Mouse (Mus musculus) gastrocnemius, postnatal 25 days (tissue): ENCODE data around the gene Ikzf3. TPM values are rescaled to one million over a fixed set of nuclear protein-coding genes. Genes with fewer than 3 reads are reported as not detected.

Experiments used
- DNase-seq: peaks from one replicate; pipeline ENCODE4 v3.0.0; 2022
- total RNA-seq, 2 experiments: library from RNA; stranded (reverse); gene quantifications; 1 replicate in 1 of 2; 2 replicates in 1 of 2; pipeline ENCODE4 v1.2.3; 2021

Gene Ikzf3
- total RNA-seq, 2 experiments from 2014 or later, result 0.15 TPM; not detected in 1

DNA sequence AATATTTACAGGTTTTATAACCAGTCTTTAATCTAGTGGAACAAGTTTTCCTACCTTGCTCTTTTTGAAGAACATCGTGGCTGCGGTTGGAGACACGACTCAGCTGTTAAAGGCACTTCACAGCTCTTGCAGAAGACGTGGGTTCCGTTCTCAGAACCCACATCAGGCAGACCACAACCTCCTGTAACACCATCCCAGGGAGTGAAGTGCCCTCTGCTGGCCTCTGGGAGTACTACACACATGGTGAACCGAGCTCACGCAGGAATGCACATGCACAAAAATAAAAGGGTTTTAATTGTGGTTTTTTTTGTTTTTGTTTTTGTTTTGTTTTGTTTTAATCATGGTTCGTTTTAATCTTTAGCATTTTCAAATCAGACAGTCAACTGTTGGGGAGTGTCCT lies 22.5 kb upstream of the Ikzf3 start:
- no peak for DNase-seq

DNA sequence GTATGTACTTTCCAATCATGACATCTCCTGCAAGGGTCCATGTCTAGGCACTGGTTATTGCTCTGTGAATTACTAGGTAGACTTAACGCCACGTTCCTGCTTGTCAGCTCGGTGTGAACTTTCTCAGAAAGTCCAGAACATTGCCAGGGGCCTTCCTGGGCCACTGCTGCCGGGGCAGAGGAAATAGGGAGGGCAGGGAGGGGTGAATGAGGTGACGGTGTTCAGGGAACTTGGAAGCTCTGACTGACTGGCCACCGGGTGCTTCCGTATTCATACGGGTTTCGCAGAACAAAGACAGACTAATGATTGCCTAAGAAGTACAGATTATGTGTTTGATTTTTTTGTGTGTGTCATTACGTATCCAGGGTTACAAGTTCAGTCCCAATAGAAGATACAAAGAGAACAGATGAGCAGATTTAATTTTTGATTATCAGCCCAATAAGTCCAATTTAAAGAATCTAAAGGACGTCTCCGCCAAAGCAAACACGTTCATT lies 18.1 kb upstream of the Ikzf3 start:
- DNase-seq, result no peak

DNA sequence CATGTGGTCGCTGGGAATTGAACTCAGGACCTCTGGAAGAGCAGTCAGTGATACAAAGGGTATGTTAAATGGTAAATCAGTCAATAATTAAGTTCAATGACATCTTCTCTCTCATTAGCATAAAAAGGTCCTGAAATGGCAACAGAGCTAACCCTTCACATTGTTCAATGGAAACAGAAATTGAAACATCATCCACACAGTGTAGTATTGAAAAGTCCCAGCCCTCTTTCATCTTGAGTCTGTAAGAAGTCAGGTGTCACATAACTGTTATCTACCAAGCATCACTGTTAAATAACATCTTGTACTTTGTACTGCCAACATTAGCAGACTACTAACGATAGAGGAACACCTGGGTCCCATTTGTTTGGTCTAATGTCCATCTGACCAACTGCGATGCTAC lies 17.2 kb upstream of the Ikzf3 start:
- DNase-seq, result no peak

DNA sequence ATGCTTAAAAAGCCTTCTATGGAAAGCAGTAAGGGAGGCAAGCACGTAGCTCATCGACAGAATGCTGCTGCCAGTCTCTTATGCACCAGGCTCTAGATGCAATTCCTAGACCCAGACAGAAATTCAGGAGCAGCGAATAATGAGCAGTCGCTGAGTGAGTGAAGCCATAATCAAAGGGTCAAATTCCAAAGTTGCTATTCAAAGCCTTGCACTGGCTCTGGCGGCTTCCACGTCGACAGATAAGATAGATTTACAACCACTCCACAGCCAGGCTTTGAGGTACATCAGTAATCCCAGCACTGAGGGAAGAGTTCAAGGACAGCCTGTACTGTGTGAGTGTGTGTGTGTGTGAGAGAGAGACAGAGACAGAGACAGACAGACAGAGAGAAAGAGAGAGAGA lies 15.1 kb upstream of the Ikzf3 start:
- no peak for DNase-seq

DNA sequence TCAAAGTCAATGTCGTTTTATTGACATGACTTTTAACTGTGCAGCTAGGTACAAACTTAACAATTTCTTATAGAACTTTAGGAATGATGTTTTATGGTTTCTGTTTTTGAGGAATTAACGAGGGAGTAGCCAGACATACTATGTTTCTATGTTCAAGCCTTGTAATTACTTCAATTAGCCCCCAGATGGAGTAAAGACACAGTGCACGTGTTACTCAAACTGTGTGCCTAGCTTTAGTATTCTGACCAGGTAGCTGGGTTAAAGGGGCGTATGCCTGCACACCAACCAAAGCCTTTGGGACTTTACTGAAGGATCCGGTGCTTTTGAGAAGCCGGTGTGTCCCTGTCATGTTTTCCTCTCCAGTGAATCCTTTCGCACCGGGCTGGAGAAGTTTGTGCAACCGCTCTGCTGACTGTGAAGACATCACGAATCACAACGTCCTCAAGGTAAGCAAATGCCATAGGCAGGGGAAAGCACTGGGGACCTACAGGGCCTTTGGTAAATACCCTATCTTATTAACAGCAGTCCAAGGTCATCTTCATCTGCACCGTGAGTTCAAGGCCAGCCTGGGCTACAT lies 9.4 kb upstream of the Ikzf3 start:
- no peak for DNase-seq

DNA sequence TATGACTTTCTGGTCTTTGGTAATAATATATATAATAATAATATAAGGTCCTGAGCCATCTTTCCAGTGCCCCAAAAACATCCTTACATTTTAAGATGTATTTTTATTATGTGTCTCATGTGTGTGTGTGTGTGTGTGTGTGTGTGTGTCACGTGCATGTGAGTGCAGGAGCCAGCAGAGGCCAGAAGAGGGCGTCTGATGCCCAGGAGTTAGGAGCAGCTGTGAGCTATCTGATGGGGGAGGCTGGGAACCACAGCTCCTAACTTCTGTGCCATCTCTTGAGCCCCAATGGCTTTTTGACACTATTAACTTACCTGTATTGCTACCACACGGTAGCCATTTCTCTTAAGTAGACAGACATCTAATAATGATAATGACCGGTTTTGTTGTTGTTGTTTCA lies 8.1 kb upstream of the Ikzf3 start:
- no peak for DNase-seq

DNA sequence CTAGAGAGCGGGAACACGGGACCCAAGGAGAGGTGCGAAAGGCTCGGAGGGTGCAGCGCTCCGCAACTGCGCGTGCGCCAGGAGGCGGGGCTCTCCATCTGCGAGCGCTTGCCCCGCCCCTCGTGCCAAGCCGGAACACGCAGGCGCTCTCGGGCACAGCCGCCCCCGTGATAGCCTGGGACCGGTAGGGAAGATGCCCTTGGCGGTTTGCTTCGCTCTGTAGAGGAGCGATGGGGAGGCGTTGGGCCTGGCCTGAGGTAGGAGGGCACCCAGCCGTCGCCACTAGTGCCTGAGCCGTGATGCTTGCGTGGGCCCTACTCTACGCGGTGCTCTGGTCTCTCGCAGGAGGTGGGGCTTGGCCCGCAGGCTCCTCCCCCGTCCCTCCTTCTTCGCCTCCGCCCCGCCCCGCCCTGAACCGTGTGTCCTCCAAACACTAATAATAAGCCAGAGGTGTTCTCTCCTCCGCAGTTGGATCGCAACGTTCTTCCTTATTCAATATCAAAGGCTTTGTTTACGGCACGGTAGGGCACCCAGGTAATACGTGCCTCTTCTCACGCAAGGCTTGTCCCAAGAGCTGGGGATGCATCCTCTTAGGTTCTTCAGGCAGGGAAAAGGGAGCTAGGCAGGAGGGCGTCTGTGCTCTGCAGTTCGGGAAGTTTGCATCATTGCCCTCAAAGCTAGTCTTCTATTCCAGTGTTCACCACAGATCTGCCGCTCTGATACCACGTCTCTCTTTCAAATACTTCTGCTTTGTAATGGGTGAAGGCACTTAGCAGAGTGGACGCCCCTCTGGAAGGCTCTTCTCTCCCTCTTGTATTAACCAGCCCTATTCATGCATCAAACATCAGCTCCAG lies 5.4 kb upstream of the Ikzf3 start, which contains the start of gene Zpbp2:
Zpbp2 (plus strand) TSS at position 123 of the 854 bp plus-strand sequence.
- peak; percentile 84 for DNase-seq

DNA sequence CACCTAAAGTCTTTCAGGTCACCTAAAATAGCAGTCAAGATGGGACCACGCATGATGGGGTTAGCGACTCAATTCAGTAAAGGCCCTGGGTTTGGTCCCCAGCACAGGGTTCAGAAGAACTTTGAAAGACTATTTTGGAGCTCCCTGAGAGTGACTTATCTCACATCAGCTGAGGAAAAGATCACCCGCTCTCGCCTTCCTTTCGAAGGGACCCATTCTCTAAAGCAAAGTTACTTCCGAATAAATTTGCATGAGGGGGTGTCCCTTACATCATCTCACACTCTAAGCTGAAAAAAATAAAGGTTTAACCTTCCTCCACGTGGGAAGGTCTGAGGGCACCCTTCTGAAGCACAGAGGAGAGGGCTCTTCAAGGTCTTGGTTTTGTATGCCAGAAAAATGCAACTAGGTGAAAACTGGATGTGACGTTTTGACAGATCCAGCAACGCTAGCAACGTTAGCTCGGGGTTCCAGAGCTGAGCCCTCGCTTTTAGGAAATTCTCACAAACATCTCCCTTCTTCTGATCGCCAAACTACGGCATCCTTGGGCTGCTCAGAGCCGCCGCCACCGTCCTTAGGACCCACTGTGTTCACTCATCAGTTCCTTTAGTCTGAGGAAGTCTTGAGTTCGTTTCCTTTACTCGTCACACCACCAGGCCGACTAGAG lies 4.6 kb upstream of the Ikzf3 start:
- DNase-seq, result no peak

DNA sequence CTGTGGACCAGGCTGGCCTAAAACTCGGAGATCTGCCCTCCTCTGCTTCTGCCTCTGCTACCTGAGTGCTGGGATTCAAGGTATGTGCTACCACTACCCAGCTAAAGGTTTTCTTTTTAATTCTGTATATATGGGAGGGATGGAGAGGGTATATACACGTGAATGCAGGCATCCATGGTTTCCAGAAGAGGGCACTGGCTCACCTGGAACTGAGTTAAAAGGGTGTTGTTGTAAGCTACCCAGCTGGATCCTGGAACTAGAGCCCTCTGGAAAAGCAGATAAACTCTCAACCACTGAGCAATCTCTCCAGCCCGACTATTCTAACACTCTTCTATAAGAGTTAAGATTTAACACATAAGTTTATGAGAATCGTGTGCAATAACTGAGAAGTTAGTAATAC lies 3.5 kb upstream of the Ikzf3 start:
- DNase-seq, result no peak

DNA sequence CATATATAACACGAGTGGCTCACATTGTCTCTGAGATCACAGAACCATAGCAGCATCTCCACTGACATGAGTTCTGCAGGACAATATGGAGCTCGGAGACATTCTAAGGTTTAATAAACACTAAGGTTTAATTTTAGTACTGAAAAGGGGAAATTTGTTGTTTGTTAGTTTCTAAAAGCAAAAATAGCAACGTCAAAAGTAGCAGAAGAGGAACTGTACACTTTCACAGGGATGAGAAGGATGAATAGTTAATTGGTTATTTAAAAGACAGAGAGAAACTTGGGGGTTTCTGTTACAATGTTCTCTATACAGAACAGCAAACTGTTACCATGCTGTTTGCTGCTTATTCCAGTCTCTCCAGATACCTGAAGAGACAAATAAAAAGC lies 1.5 kb upstream of the Ikzf3 start:
- no peak for DNase-seq

DNA sequence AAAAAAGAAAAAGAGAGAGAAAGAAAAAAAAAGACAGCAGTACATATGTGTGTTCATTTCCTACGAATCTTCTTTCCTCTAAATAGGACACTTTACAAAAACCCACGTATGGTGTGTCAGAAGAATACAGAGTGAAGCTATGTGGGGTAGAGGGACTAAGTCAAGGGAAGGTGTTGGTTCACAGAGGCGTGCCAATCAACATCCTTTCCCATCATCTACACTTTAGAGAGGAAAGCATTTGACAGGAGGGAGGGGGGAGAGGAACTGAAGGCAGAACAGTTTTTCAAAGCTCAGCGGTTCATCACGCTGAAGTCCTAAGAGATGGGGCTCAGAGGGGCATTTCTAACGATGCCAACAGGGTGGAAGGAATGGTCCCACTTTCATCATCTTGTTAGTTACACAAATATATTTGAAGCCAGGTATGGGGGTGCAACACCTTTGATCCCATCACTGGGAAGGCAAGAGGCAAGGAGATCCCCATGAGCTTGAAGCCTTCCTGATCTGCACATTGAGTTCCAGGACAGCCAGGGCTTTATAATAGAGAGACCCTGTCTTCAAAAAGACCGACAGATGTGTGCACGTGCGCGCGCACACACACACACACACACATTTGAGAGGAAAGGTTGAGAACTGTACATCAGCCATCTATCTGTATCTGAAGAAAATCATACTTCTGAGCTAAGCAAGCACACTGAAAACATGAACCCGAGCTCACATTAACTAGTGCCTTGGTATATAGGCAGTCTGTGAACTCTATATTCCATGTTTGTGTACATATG lies 887 bp upstream of the Ikzf3 start:
- no peak for DNase-seq

DNA sequence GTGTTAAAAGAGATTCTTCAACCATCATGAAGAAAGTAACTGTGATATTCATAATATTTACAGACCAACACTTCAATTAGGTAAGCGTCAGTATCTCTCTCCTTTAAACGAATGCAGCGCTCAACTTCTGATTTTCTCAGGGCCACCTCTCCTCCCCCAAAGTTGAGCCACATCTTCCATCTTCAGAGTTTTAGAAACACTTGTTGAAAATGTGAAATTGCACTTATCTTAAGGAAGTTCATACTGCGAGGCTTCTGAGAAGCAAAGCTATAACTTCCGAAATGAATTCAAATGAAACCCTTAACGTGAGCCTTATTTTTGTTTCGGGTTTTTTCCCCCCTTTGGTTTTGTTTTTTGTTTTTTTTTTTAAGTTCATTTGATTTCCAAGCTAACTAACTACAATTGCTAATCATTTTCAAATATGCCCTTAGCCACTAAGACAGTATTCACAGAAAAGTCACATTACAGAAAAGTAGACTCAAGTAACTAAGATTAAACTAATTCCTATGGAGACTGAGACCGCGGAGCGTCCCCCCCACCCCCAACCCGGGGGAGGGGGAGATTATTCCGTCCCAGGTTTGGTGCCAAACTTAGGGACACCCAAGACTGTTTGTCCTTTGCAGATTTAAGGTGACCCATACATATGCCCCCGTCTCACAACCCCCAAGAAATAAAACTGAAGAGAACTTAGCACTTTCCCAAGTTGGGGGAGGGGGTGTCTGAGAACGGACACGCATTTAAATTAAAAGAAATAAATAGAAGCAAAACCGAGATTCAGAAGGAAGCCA lies 747 bp downstream of the Ikzf3 start:
- no peak for DNase-seq

DNA sequence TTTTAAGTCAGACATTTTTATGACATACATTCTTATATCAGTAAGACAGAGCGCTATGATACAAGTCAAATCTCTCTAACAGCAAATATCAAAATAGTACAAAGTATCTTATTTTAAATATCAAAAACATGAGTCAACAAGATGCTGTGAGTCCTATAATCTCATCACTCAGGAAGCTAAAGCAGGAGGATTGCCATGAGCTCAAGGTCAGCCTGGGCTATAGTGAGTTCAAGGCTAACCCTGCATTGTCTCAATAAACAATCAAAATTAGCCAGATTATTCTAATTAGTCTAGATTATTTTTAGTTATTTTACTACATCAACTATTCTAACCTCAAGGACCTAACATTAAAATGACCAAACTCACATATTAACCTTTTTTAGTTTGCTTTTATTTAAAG lies 2.4 kb downstream of the Ikzf3 start:
- no peak for DNase-seq

DNA sequence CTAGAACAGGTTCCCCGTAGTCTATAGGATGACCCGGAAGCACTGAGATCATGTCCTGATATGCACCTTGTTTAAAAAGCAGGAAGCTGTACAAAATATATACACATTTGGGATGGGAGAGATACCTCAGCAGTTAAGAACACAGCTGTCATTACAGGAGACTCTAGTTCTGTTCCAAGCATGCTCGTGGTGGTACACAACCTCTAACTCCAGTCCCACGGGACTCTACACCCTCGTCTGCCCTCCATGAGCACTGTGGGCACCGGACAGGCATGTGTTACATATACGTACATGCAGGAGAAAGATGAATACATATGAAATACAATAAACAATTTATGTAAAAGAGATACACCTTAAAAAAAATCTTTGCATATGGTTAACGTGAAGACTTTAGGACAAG lies 3.3 kb downstream of the Ikzf3 start:
- DNase-seq, result no peak

DNA sequence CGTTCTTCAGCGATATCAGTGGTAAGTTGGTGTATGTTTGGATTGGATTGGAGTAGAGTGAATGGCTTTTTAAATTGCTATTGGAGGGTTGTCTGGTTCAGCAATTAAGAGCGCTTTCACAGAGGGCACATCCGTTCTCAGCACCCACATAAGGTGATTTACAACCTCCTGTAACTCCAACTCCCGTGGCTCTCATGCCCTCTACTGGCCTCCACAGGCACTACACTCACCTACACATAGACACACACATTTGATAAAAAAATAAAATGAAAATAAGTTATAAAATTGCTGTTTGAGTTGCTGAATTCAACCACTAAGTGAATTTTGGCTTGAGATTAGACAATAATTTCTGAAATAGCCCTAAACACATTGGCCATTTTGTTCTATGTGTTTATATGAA lies 5.5 kb downstream of the Ikzf3 start:
- no peak for DNase-seq

DNA sequence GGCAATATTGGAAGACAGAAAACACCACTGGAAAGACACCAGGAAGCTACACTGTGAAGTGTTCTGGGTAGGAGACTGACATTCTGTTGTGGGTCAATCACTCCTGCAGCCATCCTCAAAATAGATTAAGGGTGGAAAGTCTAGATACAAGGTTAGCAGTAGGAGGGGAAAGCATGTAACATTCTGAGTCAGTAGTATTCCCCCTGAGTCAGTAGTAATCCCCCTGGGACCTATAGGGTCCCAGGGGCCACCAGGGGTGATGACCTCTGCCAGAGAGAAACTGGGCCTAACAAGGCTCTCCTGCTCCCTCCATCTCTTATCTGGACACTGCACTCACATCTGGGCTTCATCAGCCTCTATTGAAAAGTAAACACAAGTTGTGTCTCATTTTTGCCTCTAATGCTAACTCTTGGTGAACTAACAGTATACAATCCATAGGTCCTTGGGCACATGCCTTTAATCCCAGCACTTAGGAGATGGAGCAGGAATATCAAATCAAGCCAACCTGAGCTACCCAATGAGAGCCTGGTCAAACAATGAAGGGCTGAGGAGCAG lies 8.3 kb downstream of the Ikzf3 start:
- no peak for DNase-seq

DNA sequence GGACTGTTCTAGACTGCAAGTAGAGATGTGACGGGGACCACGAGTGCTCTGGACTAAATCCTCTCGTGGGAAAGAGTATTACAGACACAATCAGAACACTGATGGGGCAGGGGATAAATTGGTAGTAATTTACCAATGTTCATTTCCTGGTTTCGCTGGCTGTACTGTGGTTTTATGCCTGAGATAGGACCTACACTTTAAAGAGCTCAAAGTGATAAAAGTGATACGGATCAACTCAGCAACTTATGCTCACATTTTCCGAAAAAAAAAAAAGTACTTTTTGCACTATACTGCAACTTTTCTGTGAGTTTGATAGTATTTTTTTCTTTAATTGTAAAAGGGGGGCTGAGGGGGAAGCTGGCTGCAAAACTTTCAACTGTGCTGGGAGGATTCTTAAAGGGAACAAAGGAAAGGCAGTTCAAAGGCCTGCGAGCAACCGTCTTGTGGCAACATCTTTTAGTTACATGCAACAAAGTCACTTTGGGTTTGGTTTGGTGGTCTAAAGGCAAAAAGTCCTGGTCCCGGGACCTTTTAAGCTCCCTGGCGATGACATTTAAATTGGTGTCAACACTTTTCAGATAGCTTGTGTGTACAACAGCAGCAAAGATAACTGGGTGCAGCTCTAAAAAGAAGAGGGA lies 18.9 kb downstream of the Ikzf3 start:
- no peak for DNase-seq

DNA sequence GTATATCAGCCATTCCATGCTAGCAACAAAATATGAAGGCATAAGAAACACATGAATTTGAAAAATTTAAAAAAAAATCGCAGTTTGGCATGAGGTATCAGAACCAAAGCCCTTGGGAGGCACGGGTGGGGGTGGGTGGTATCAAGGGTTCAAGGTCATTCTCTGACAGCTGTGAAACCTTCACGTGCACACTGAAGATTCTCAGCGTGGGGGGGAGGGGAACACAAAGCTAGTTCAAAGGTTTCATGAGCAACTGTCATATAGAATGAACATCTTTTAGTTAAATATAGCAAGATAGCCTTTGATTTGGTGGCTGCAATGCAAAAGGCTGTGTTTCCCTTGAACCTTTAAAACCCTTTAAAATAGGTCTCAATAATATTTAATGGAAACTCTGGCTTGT lies 20.7 kb downstream of the Ikzf3 start:
- no peak for DNase-seq

DNA sequence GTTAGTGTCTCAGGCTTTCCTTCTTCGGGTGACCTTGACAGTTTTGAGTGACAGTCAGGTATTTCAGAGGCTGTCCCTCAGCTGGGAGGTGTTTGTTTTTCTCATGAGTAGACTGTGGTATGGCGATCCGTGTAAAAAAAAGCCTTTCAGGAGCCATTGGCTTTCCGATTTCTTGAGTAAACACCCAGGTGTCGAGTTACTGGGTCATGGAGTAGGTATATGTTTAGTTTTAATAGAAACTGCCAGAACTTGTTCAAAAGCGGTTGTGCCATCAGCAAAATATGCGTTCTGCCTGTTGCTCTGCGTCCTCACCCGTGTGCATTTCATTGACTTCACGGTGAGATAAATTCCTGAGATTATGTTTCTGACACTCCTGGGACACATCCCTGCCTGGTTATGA lies 25.4 kb downstream of the Ikzf3 start:
- no peak for DNase-seq

DNA sequence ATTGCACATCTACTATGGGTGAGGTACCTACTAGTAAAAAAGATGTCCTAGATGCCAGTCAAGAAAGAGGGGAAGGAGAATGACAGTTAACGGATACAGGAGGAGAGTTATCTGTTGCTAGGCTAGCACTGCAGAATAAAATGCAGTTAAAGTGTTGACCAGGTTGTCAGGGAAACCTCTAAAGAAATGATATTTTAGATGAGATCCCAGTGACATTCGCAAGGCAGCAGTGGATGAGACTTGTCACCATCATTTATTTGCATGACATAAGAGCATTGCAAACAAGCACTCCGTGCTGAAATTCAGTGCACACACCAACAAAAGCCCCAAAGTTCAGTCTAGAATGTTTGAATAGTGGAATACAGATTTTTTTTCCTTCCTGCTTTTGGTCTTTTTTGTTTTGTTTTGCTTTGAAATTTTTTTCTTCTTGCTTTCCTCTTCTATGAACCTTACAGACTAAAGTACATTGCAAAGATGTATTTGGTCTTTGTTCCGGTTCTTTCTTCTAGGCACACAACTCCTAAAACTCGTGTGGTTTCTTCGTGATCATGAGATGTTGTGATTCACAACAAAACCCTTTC lies 32.4 kb downstream of the Ikzf3 start:
- no peak for DNase-seq
